Mouse (Mus musculus): ENCODE measurements around the gene Napsa. TPM values are rescaled to one million over a fixed set of nuclear protein-coding genes. Genes with fewer than 3 reads are reported as not detected.
A peak's percentile ranks its signal among the peaks of the same experiment; 100 is the strongest.

Napsa gene
- polyA plus RNA-seq, 1 experiment from 2014 or later = 3.9 TPM

DNA sequence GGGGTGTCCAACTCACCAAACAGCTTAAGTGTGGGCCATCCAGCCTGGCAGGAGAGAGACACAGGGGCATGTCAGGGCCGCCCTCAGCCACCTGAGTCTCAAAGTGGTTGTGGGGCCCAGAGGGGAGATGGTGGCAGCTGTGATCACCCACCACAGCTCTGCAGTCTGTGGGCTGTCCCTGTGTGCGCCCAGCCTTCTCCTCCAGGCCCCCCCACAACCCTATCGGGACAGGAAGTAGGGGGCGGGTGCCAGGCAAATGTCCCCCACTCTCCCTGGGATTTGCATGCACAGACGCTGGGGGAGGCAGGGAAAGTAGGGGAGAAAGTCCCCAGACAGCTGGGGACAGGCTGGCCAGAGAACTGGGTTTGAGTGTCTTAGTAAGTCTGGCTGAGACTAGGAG, 41.0 kb upstream of the Napsa start:
- Histone ChIP-seq H3K4me3 (ENCODE audit: low read length) (no peak overlapping the region), H3K36me3 (ENCODE audit: control insufficient read depth, insufficient read depth, low read length) (no peaks in the 10 kb centered on the region), H3K27ac (ENCODE audit: low read length) (no peak overlapping the region), H3K4me2 (ENCODE audit: low read depth, low read length) (no peak overlapping the region), H3K4me1 (ENCODE audit: control insufficient read depth, insufficient read depth, low read length) (peaks cover 11% of the 10 kb centered on the region), H3K9ac (ENCODE audit: low read depth, low read length) (no peak overlapping the region), H3K27me3 (replicated peaks; ENCODE audit: control insufficient read depth, insufficient read depth, low read length) (peaks cover 4% of the 10 kb centered on the region; the same call in 1 of the 2 replicates), H3K9me3 (ENCODE audit: control insufficient read depth, low read length) (no peaks in the 10 kb centered on the region)
- ATAC-seq = no peak
- whole genome bisulfite sequencing = 51% methylated on average over 4 of the region's 5 CpGs

DNA sequence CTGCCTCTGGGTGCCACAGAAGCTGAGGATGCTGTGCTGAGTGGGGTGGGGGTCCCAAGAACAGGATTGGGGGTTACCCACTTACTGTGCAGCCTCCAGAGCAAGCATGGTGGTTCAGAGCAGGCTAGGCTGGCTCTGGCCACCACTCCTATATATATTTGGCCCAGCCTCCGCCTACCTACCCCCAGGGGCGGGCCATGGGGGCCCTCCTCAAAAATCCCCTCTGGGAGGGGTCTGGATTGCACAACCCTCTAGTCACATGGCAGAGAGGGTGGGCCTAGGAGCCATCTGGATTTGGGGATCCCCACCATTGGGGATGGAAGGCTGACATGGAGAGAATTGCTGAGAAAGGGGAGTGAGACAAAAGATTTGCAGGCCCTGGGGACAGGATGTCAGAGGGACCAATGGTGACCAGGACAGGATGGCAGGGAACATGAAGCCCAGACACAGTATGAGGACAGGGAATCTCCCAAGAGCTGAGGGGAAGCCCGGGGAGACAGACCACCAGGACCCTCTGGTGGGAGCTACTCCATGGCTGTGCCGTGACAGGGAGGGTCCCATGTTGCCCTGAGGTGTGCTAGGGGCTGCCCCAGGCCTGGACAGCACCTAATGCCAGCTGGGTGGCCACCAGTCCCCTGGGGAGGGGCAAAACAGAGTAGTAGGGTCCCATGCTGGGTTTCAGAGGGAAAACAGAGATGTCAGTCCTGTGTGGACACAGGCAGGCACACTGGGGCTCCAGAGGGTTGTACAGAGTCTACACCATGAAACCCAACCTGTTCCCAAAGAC, 40.0 kb upstream of the Napsa start, which contains the start of gene Spib:
TSS of gene Spib (minus strand) at position 126 of the 787 bp plus-strand sequence.
- peaks cover 11% of the 10 kb centered on the region for H3K4me1 ChIP-seq (ENCODE audit: control insufficient read depth, insufficient read depth, low read length)
- H3K27ac ChIP-seq (ENCODE audit: low read length) = no peak within 1 kb of the TSS
- no peaks in the 10 kb centered on the region for H3K36me3 ChIP-seq (ENCODE audit: control insufficient read depth, insufficient read depth, low read length)
- peaks cover under 1% of the 10 kb centered on the region; the same call in 1 of the 2 replicates for H3K27me3 ChIP-seq (replicated peaks; ENCODE audit: control insufficient read depth, insufficient read depth, low read length)
- H3K9me3 ChIP-seq (ENCODE audit: control insufficient read depth, low read length) = no peaks in the 10 kb centered on the region
- WGBS = 74% methylated on average over 4 of the region's 4 CpGs
- no peak within 1 kb of the TSS for H3K4me3 ChIP-seq (ENCODE audit: low read length)
- H3K9ac ChIP-seq (ENCODE audit: low read depth, low read length) = no peak within 1 kb of the TSS
- no peak within 1 kb of the TSS for H3K4me2 ChIP-seq (ENCODE audit: low read depth, low read length)
- ATAC-seq = no peak

DNA sequence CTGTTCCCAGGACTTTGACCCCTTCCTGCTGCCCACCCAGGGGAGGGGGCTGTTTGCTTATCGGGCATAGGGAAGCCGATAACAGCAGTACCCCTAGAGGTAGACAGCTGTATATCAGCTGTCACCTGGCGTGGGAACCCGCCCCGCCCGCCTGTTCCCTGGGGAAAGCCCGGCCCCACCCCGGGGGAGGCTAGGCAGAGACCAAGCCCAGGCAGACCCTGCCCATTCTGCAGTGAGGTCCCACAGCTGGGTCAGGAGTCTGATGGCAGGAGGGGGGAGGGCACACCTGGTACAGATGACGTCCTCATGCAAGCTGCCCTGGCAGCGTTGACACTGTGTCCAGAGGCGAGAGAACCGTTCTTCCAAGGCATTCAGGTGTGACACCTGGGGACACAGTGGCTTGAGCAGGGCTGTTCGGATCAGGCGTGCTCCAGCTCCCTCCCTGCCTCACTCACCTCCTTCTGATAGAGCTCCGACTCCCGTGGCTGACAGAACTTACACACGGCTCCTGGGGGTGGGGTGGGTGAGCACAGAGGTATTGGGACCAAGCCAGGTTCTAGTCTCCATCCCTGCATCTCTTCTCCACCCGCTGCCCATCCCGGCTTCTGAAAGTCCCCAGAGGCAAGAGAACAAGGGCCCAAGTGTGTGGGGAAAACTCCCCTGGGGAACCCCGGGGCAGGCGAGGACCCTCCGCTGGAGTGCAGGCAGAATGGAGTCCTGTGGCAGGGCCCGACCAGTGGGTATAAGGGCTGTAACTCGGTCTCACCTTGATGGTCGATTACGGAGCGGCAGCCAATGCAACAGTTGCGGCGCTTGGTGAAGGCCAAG, 39.0 kb upstream of the Napsa start:
- Histone ChIP-seq H3K4me2 (ENCODE audit: low read depth, low read length) (no peak overlapping the region), H3K9ac (ENCODE audit: low read depth, low read length) (no peak overlapping the region), H3K27me3 (replicated peaks; ENCODE audit: control insufficient read depth, insufficient read depth, low read length) (no peaks in the 10 kb centered on the region), H3K36me3 (ENCODE audit: control insufficient read depth, insufficient read depth, low read length) (no peaks in the 10 kb centered on the region), H3K4me3 (ENCODE audit: low read length) (no peak overlapping the region), H3K27ac (ENCODE audit: low read length) (no peak overlapping the region), H3K9me3 (ENCODE audit: control insufficient read depth, low read length) (no peaks in the 10 kb centered on the region), H3K4me1 (ENCODE audit: control insufficient read depth, insufficient read depth, low read length) (peaks cover 6% of the 10 kb centered on the region; the same call in 1 of the 2 replicates)
- peak; percentile 17; the same call in 1 of the 2 replicates for ATAC-seq
- WGBS = 81% methylated on average over 28 of the region's 29 CpGs

DNA sequence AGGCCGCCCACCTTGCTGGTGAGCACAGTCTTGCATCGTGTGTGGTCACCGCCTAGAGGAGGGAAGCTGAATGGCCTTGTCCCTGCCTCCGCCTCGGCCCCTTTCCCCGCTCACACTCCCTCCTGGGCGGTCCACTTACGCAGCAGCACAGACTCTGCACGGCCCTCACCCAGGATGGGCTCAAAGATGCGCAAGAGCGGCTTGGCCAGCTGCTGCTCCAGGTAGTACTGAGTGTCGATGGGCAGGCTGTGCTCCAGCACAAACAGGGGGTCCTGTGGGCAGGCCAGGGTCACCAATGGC, 38.5 kb upstream of the Napsa start:
- no peak overlapping the region for H3K27ac ChIP-seq (ENCODE audit: low read length)
- H3K36me3 ChIP-seq (ENCODE audit: control insufficient read depth, insufficient read depth, low read length) = no peaks in the 10 kb centered on the region; the same call in 1 of the 2 replicates
- 78% methylated on average over 12 of the region's 12 CpGs for WGBS
- H3K9me3 ChIP-seq (ENCODE audit: control insufficient read depth, low read length) = no peaks in the 10 kb centered on the region
- no peak for ATAC-seq
- H3K4me1 ChIP-seq (ENCODE audit: control insufficient read depth, insufficient read depth, low read length) = peaks cover 5% of the 10 kb centered on the region; the same call in 1 of the 2 replicates
- no peak overlapping the region for H3K4me3 ChIP-seq (ENCODE audit: low read length)
- no peaks in the 10 kb centered on the region for H3K27me3 ChIP-seq (replicated peaks; ENCODE audit: control insufficient read depth, insufficient read depth, low read length)
- no peak overlapping the region for H3K9ac ChIP-seq (ENCODE audit: low read depth, low read length)
- no peak overlapping the region for H3K4me2 ChIP-seq (ENCODE audit: low read depth, low read length)

DNA sequence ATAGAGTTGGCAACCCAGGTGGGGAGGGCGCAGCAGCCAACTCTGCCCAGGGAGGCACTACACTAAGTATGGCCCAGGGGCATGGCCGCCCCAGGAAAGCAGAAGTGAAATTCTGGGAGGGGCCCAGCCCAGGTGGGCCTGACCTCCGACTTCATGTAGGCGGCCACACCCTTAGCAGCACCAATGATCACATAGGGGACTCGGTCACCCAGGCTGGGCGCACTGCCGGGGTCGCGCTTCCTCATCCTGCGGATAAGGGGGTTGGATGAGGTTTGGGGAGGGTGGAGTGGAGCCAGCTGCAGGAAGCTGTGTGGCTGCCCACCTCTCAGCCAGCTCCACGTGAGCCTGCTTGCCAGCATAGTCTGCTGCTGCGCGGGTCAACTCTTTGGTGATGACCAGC, 37.9 kb upstream of the Napsa start:
- Histone ChIP-seq H3K36me3 (ENCODE audit: control insufficient read depth, insufficient read depth, low read length) (no peaks in the 10 kb centered on the region; the same call in 1 of the 2 replicates), H3K27me3 (replicated peaks; ENCODE audit: control insufficient read depth, insufficient read depth, low read length) (no peaks in the 10 kb centered on the region), H3K9me3 (ENCODE audit: control insufficient read depth, low read length) (no peaks in the 10 kb centered on the region), H3K4me2 (ENCODE audit: low read depth, low read length) (no peak overlapping the region), H3K4me3 (ENCODE audit: low read length) (no peak overlapping the region), H3K9ac (ENCODE audit: low read depth, low read length) (no peak overlapping the region), H3K4me1 (ENCODE audit: control insufficient read depth, insufficient read depth, low read length) (peaks cover 3% of the 10 kb centered on the region; the same call in 1 of the 2 replicates), H3K27ac (ENCODE audit: low read length) (no peak overlapping the region)
- no peak for ATAC-seq
- WGBS = 81% methylated on average over 13 of the region's 13 CpGs

DNA sequence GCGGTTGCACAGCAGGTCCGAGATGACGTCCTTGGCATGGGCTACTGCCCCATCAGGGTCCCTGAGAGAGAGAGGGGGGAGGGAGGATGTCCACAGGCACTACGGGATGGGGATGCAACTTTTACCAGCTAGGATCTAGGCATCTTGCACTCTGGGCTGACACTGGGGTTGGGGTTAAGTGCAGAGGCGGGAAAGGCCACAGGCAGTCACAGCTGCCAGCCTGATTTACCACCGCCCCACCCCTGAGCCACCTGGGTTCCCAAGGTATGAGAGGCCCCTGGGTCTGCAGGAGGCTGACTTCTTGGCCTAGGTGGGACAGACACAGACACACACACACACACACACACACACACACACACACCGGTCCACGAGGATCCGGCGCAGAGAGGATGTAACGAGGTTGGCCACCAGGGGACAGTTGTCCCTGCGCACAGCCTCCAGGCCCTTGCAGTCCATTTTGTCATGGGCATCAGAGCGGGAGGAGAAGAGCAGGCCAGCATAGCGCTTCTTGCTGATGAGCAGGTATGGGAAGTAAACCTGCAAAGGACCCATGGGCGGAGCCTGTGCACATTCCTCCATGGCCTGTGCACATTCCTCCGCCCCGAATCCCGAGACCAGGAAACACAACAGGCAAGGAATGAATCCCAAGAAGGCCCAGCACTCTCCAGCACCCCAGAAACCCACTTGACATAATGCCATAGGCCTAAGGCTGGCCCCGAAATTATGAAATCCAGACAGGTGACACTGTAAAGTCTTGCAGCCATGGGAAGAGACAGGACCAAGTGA, 37.3 kb upstream of the Napsa start:
- Histone ChIP-seq H3K27me3 (replicated peaks; ENCODE audit: control insufficient read depth, insufficient read depth, low read length) (no peaks in the 10 kb centered on the region), H3K9ac (ENCODE audit: low read depth, low read length) (no peak overlapping the region), H3K36me3 (ENCODE audit: control insufficient read depth, insufficient read depth, low read length) (no peaks in the 10 kb centered on the region; the same call in 1 of the 2 replicates), H3K4me1 (ENCODE audit: control insufficient read depth, insufficient read depth, low read length) (peaks cover 3% of the 10 kb centered on the region; the same call in 1 of the 2 replicates), H3K9me3 (ENCODE audit: control insufficient read depth, low read length) (no peaks in the 10 kb centered on the region), H3K27ac (ENCODE audit: low read length) (no peak overlapping the region), H3K4me2 (ENCODE audit: low read depth, low read length) (no peak overlapping the region), H3K4me3 (ENCODE audit: low read length) (no peak overlapping the region)
- no peak for ATAC-seq
- 81% methylated on average over 19 of the region's 19 CpGs for WGBS

DNA sequence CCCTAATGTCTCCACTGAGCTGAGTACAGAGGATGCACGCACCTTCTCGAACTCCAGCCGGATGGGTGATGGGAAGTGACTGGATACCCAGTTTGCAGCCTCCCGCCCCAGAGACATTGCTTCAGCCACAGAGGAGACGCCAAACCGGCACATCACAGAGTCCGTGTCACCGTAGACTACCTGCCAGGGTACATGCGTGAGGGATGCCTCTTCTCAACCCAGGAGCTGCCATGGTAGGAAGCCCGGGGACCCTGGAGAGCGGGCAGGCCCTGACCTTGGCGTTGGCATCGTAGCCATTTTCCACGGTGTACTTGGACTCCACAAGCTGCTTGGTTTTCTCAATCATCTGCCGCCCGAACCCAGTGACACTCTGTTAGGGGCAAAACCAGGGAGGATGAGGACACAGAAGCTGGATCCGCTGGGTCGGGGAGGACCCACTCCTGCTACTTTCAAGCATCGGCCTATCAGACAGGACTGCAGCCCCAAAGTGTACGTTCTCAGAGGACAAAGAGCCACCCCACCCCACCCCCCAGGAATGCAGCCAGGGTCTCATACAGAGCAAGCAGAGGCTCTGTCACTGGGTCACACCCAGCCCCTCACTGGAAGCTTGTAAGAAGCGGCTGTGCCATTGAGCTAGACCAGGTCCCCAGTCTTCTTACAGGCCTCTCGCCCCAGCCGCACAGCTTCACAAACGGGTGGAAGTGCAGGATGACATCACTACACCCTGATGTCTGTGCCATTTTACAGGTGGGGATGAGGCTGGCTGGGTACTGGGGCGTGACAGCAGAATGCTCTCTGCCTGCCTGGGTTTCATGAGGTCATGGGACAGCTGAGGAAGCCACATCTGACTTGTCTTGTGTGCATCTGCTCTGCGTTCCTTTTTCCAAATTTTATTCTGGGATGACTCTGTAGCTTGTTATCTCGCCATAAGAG, 36.3 kb upstream of the Napsa start:
- H3K4me3 ChIP-seq (ENCODE audit: low read length) = no peak overlapping the region
- H3K27ac ChIP-seq (ENCODE audit: low read length) = no peak overlapping the region
- H3K9ac ChIP-seq (ENCODE audit: low read depth, low read length) = 0 out of 2 replicates have a peak overlapping the region, but pooled peaks have one; percentile 10
- H3K36me3 ChIP-seq (ENCODE audit: control insufficient read depth, insufficient read depth, low read length) = peaks cover 4% of the 10 kb centered on the region
- ATAC-seq = no peak
- H3K9me3 ChIP-seq (ENCODE audit: control insufficient read depth, low read length) = no peaks in the 10 kb centered on the region
- H3K4me2 ChIP-seq (ENCODE audit: low read depth, low read length) = no peak overlapping the region
- peaks cover 3% of the 10 kb centered on the region; the same call in 1 of the 2 replicates for H3K4me1 ChIP-seq (ENCODE audit: control insufficient read depth, insufficient read depth, low read length)
- 91% methylated on average over 27 of the region's 27 CpGs for WGBS
- no peaks in the 10 kb centered on the region for H3K27me3 ChIP-seq (replicated peaks; ENCODE audit: control insufficient read depth, insufficient read depth, low read length)

DNA sequence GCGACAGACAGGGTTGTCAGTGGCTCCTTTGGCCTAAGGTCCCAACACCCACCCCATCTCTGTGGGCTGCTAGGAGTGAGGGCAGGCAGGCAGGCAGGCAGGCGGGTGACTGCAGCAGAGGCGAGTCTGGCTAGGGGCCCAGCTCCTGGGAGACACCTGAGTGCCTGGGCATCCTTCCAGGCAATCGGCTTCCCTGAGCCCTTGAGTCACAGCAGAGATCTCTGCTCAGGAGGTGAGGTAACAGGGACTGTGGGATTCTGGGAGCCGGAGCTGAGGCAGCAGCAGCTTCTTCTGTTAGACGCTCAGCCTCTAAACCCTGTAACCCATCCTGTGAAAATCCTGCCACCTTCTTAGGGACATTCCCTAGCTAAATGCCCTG, 35.6 kb upstream of the Napsa start:
- H3K4me2 ChIP-seq (ENCODE audit: low read depth, low read length) = no peak overlapping the region
- H3K36me3 ChIP-seq (ENCODE audit: control insufficient read depth, insufficient read depth, low read length) = peaks cover 11% of the 10 kb centered on the region
- no peak overlapping the region for H3K4me3 ChIP-seq (ENCODE audit: low read length)
- H3K27me3 ChIP-seq (replicated peaks; ENCODE audit: control insufficient read depth, insufficient read depth, low read length) = no peaks in the 10 kb centered on the region
- H3K27ac ChIP-seq (ENCODE audit: low read length) = no peak overlapping the region
- H3K9me3 ChIP-seq (ENCODE audit: control insufficient read depth, low read length) = no peaks in the 10 kb centered on the region
- 80% methylated on average over 6 of the region's 6 CpGs for WGBS
- peaks cover 3% of the 10 kb centered on the region; the same call in 1 of the 2 replicates for H3K4me1 ChIP-seq (ENCODE audit: control insufficient read depth, insufficient read depth, low read length)
- no peak for ATAC-seq
- H3K9ac ChIP-seq (ENCODE audit: low read depth, low read length) = no peak overlapping the region

Data from intestine, embryonic 16.5 days (tissue).